8 mouse cellular contexts compared by ENCODE assay signal in genomic region chr8:126497541-126498428, GRCm38 (mm10). TPM values are rescaled to one million over a fixed set of nuclear protein-coding genes. Genes with fewer than 3 reads are reported as not detected.
A peak's percentile ranks its signal among the peaks of the same experiment; 100 is the strongest.
DNase-seq lines count a peak whose midpoint lies in the region; ATAC-seq and TF ChIP-seq lines count a peak whose summit lies in the region.

No protein-coding gene starts in this region.

- peaks cover 31% of the 10 kb centered on the region for H3K4me1 ChIP-seq in E14TG2a.4 (replicated peaks; ENCODE audit: low read depth, low read length)
- H3K4me1 ChIP-seq in forebrain, embryonic 14.5 days (ENCODE audit: control insufficient read depth, insufficient read depth, low read length) = peaks cover 14% of the 10 kb centered on the region
- peaks cover 15% of the 10 kb centered on the region for H3K4me1 ChIP-seq in neural tube, embryonic 15.5 days

- peak; percentile 94 for DNase-seq in forebrain, embryonic 14.5 days (ENCODE audit: low spot score)
- peak; percentile 91 to 96 for DNase-seq in heart, postnatal 14 days
- DNase-seq in layer of hippocampus, adult 11-12 months (ENCODE audit: low spot score) = peak; percentile 94
- DNase-seq in lung, adult 18-20 months = peak; percentile 92 to 94
- peak; percentile 82 for DNase-seq in testis, postnatal 14 days (ENCODE audit: low spot score)

- 3% methylated on average over 27 of the region's 27 CpGs for WGBS in forebrain, embryonic 14.5 days
- WGBS in neural tube, embryonic 15.5 days = 8% methylated on average over 27 of the region's 27 CpGs

- H3K27me3 ChIP-seq in E14TG2a.4 (ENCODE audit: insufficient read depth, low read length) = peaks cover 34% of the 10 kb centered on the region
- H3K27me3 ChIP-seq in forebrain, embryonic 14.5 days (replicated peaks; ENCODE audit: control insufficient read depth, insufficient read depth, low read length) = no peaks in the 10 kb centered on the region
- H3K27me3 ChIP-seq in neural tube, embryonic 15.5 days (replicated peaks) = no peaks in the 10 kb centered on the region

- H3K4me3 ChIP-seq in E14TG2a.4 (replicated peaks; ENCODE audit: low read length) = peak overlapping the region; percentile 62
- peak overlapping the region; percentile 32 for H3K4me3 ChIP-seq in forebrain, embryonic 14.5 days (ENCODE audit: low read depth, low read length)
- peak overlapping the region; percentile 40 for H3K4me3 ChIP-seq in neural tube, embryonic 15.5 days (replicated peaks)

- H3K4me2 ChIP-seq in forebrain, embryonic 14.5 days (ENCODE audit: low read length) = peak overlapping the region; percentile 60
- H3K4me2 ChIP-seq in neural tube, embryonic 15.5 days = peak overlapping the region; percentile 65

- intact Hi-C loops in heart, postnatal 14 days (cut with DNase I) = loop anchor here (1.0 to 5.0 kb wide), 7 partner anchors 29 to 424 kb away; no protein-coding TSS in a partner anchor

- TF ChIP-seq CTCF in E14TG2a.4 (conservative IDR thresholded peaks at IDR 0.05; ENCODE audit: low read length) = peak; percentile 95

- H3K27ac ChIP-seq in forebrain, embryonic 14.5 days (ENCODE audit: low read depth, low read length) = peak overlapping the region; percentile 96
- peak overlapping the region; percentile 89 for H3K27ac ChIP-seq in neural tube, embryonic 15.5 days (replicated peaks)

- H3K9ac ChIP-seq in forebrain, embryonic 14.5 days (ENCODE audit: low read length) = peak overlapping the region; percentile 67
- H3K9ac ChIP-seq in neural tube, embryonic 15.5 days (replicated peaks) = peak overlapping the region; percentile 53

- ATAC-seq in cerebellum, adult (ENCODE audit: insufficient number of reproducible peaks, low FRiP score, low TSS enrichment) = peak; percentile 94
- peak; percentile 94 for ATAC-seq in forebrain, embryonic 14.5 days
- peak; percentile 95 for ATAC-seq in neural tube, embryonic 15.5 days (ENCODE audit: low FRiP score)

- no peaks in the 10 kb centered on the region for H3K36me3 ChIP-seq in E14TG2a.4 (ENCODE audit: insufficient read depth, low read length)
- H3K36me3 ChIP-seq in forebrain, embryonic 14.5 days (ENCODE audit: control insufficient read depth, insufficient read depth, low read length) = no peaks in the 10 kb centered on the region
- no peaks in the 10 kb centered on the region for H3K36me3 ChIP-seq in neural tube, embryonic 15.5 days

- no peaks in the 10 kb centered on the region for H3K9me3 ChIP-seq in E14TG2a.4 (ENCODE audit: low read length)
- H3K9me3 ChIP-seq in forebrain, embryonic 14.5 days (replicated peaks; ENCODE audit: control insufficient read depth, low read length) = no peaks in the 10 kb centered on the region
- no peaks in the 10 kb centered on the region for H3K9me3 ChIP-seq in neural tube, embryonic 15.5 days (replicated peaks)

RNA-seq across cellular contexts. Expression of gene Tarbp1, which starts 22.9 kb away (rescaled TPM):
- 1.5 and 2.1 TPM in 2 replicates for polyA plus RNA-seq in forebrain, embryonic 14.5 days (2014; fragmentation: Nextera tagmentation; extraction: Ambion mirVana)
- 1 to 10 TPM; 5.6 to 5.7 TPM for total RNA-seq in heart, postnatal 14 days (2021)
- 1.6 and 2.0 TPM in 2 replicates for polyA plus RNA-seq in neural tube, embryonic 15.5 days (2015; fragmentation: Nextera tagmentation; extraction: Ambion mirVana)

Comparison
In these comparisons a context has a peak if more than half of its experiments do, and no peak if none do; other contexts are left out.
1. Peak in every context shown above with its lines: DNase-seq, ATAC-seq, H3K4me3 ChIP-seq and H3K27ac ChIP-seq.